Mouse (Mus musculus) bone marrow macrophage, adult 2 months (primary cell): ENCODE measurements around the gene Tspan14.

Experiments
- CTCF ChIP-seq: IDR thresholded peaks from 2 replicates; pipeline ENCODE4 v1.5.1; 2012; ENCODE audit warnings: low read depth, mild to moderate bottlenecking, low read length, moderate library complexity
- POLR2A ChIP-seq: IDR thresholded peaks from 2 replicates; pipeline ENCODE4 v1.6.1; 2012; ENCODE audit warnings: mild to moderate bottlenecking, low read depth, low read length, borderline replicate concordance

DNA sequence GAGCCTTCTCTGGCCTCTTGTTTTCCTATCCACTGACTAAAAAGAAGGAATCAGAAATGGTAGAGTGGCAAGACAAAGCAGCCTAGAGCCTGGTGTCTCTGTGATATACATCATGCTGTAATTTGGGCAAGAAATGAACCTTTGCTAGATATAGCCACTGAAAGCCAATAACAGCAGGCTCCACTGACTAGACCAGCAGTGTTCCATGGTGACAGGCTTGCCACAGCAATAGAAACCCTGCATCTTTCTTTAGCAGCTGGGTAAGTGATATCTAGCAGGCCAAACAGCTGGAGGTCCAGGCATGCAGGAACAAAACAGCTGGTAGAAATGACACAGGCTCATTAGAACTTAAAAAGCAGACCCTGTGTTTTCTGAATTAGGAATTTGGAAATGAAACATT, 92.0 kb downstream of the Tspan14 start:
- TF ChIP-seq CTCF (no peak), POLR2A (no peak)
